Mouse (Mus musculus): Measurements from ENCODE around the gene Fhl3.
"Not testable (repeated sequence)": the region's sequence is repeated elsewhere in the genome, so short reads cannot be mapped to it uniquely, and the experiment has no call there.

The Fhl3 gene

GRCm38 (mm10) chr4:124685004-124685403, 15.5 kb upstream of the Fhl3 start:
- DNase-seq: no peak

GRCm38 (mm10) chr4:124685453-124685852, 15.0 kb upstream of the Fhl3 start:
- no peak for DNase-seq

GRCm38 (mm10) chr4:124685897-124686402, 14.6 kb upstream of the Fhl3 start:
- no peak for DNase-seq

GRCm38 (mm10) chr4:124691455-124691854, 9.0 kb upstream of the Fhl3 start:
- no peak for DNase-seq

GRCm38 (mm10) chr4:124692416-124692861, 8.1 kb upstream of the Fhl3 start:
- DNase-seq: no peak

GRCm38 (mm10) chr4:124693135-124693894, 7.2 kb upstream of the Fhl3 start, which contains the start of gene Utp11:
TSS of gene Utp11 (minus strand) at chr4:124693600.
- DNase-seq: peak; percentile 95

GRCm38 (mm10) chr4:124694572-124694971, 5.9 kb upstream of the Fhl3 start:
- DNase-seq: no peak

GRCm38 (mm10) chr4:124695786-124696516, 4.5 kb upstream of the Fhl3 start:
- DNase-seq: no peak

- no peak for DNase-seq
These were observed 710 bp upstream of the Fhl3 start for GRCm38 (mm10) chr4:124699791-124700190.

GRCm38 (mm10) chr4:124701052-124701845, 748 bp downstream of the Fhl3 start:
- peak; percentile 57 for DNase-seq

- DNase-seq: no peak
These were observed 1.4 kb downstream of the Fhl3 start for GRCm38 (mm10) chr4:124701916-124702315.

- DNase-seq: no peak
These were observed 2.9 kb downstream of the Fhl3 start for GRCm38 (mm10) chr4:124703406-124703805.

GRCm38 (mm10) chr4:124703881-124704796, 3.6 kb downstream of the Fhl3 start:
- peak; percentile 59 for DNase-seq

GRCm38 (mm10) chr4:124704797-124705474, 4.4 kb downstream of the Fhl3 start:
- DNase-seq: peak; percentile 71

GRCm38 (mm10) chr4:124705661-124706269, 5.3 kb downstream of the Fhl3 start:
- DNase-seq: no peak

- DNase-seq: not testable (repeated sequence)
These were observed 7.1 kb downstream of the Fhl3 start for GRCm38 (mm10) chr4:124707381-124708199.

- not testable (repeated sequence) for DNase-seq
These were observed 7.7 kb downstream of the Fhl3 start for GRCm38 (mm10) chr4:124708200-124708517.

GRCm38 (mm10) chr4:124708518-124709477, 8.3 kb downstream of the Fhl3 start:
- DNase-seq: peak; percentile 95

- peak; percentile 75 for DNase-seq
These were observed 9.5 kb downstream of the Fhl3 start for GRCm38 (mm10) chr4:124709961-124710446.

All from embryo, embryonic 11 days (tissue).